In the genomic region with DNA sequence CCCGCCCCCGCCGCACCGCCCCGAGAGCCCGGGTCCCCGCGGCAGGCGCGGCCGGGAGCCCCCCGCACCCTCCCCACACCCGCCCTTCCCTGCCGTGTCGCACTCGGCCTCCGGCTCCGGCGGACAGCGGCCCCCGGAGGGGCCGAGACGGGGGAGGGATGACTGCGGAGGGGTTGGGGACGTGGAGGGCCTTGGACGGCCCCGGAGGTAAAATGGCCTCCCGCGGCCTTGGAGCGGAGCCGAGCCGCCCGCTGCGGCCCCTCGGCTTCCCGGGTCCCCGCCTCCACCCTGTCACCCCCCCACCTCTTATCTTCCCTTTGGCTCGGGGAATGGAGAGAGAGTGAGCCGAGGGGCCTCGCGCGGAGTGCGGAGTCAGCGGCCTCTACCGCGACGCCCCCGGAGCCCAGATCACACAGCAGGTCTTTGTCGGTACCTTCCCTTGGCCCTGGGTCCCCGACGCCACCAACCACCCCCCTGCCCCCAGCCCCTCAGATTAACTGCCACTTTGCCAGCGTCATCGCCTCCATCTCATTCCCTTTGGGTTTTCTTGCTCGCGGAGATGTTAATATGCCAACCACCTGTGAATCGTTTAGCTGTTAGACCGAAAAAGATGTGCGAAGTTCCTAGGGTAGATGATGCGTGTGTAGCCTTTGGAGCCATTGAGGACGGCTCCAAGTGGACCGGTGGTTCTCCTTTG, we compare ENCODE assay signal across 8 mouse cellular contexts. TPM values are rescaled to one million over a fixed set of nuclear protein-coding genes. Genes with fewer than 3 reads are reported as not detected.
A peak's percentile ranks its signal among the peaks of the same experiment; 100 is the strongest.
DNase-seq lines count a peak whose midpoint lies in the region; TF ChIP-seq lines count a peak whose summit lies in the region.

No protein-coding gene starts in this region.

- 0 out of 2 replicates have a peak overlapping the region, but pooled peaks have one; percentile 25 for H3K27ac ChIP-seq in kidney, adult 2 months (ENCODE audit: insufficient read depth, low read depth, low read length)

- peak; percentile 59 for DNase-seq in CD4-positive, CD25-positive, alpha-beta regulatory T cell, adult 2 months (ENCODE audit: low read depth, low spot score)
- DNase-seq in R1 (ENCODE audit: low read depth, low spot score) = peak; percentile 54
- peak; percentile 30 to 41 for DNase-seq in cerebellum, postnatal 36 days
- peak; percentile 42 to 63 for DNase-seq in gastrocnemius, postnatal 4 days (ENCODE audit: low spot score in 2 of 2)
- peak; percentile 42 for DNase-seq in kidney, adult 2 months
- DNase-seq in lung, postnatal 10 days = peak; percentile 69
- DNase-seq in retina, embryonic 14.5 days (ENCODE audit: low spot score) = peak; percentile 68
- DNase-seq in yolk sac, embryonic 10.5 days (ENCODE audit: low spot score) = peak; percentile 68

- H3K27me3 ChIP-seq in kidney, adult 2 months (replicated peaks; ENCODE audit: control insufficient read depth, insufficient read depth, low read length) = no peaks in the 10 kb centered on the region

- TF ChIP-seq POLR2A in kidney, adult 2 months (IDR thresholded peaks at IDR 0.05; ENCODE audit: low read depth, low read length) = no peak

- no peaks in the 10 kb centered on the region for H3K36me3 ChIP-seq in kidney, adult 2 months (ENCODE audit: control insufficient read depth, insufficient read depth, low read length)

- under 1% methylated on average over 61 of the region's 61 CpGs for WGBS in kidney, adult 2 months

- TF ChIP-seq CTCF in kidney, adult 2 months (conservative IDR thresholded peaks at IDR 0.05; ENCODE audit: insufficient read depth, insufficient read length, low read depth, low read length) = no peak

- peaks cover 3% of the 10 kb centered on the region; the same call in 1 of the 2 replicates for H3K4me1 ChIP-seq in kidney, adult 2 months (ENCODE audit: control insufficient read depth, insufficient read depth, low read length)

- peak overlapping the region; percentile 97 for H3K4me3 ChIP-seq in kidney, adult 2 months (ENCODE audit: insufficient read depth, low read depth, low read length)

RNA-seq across cellular contexts. Expression of gene Zfr, which starts 0.9 kb away (rescaled TPM):
- 100 to 1,000 TPM; 117 to 127 TPM for total RNA-seq in gastrocnemius, postnatal 4 days (2021)
- polyA plus RNA-seq in kidney, adult 2 months (2012; rRNA removed) = 79.8 and 80.8 TPM in 2 replicates

Comparison
In these comparisons a context has a peak if more than half of its experiments do, and no peak if none do; other contexts are left out.
1. Peak in every context shown above with its lines: DNase-seq, H3K4me3 ChIP-seq and H3K27ac ChIP-seq.